Mouse (Mus musculus): ENCODE measurements around the gene Tubgcp3. TPM values are rescaled to one million over a fixed set of nuclear protein-coding genes. Genes with fewer than 3 reads are reported as not detected.
"Not testable (repeated sequence)": the region's sequence is repeated elsewhere in the genome, so short reads cannot be mapped to it uniquely, and the experiment has no call there.

Tubgcp3 gene
- polyA plus RNA-seq, 1 experiment from 2014 or later, result 50.2 TPM

GRCm38 (mm10) chr8:12625890-12626289 lies 46.2 kb downstream of the Tubgcp3 start:
- Histone ChIP-seq H3K4me1 (replicated peaks; ENCODE audit: control insufficient read depth, insufficient read depth, low read length) (no peaks in the 10 kb centered on the region), H3K9me3 (ENCODE audit: control insufficient read depth, low read length) (no peaks in the 10 kb centered on the region), H3K4me2 (replicated peaks; ENCODE audit: low read depth, low read length) (no peak overlapping the region), H3K4me3 (ENCODE audit: low read depth, low read length) (no peak overlapping the region), H3K36me3 (ENCODE audit: control insufficient read depth, insufficient read depth, low read length) (peaks cover 3% of the 10 kb centered on the region; the same call in 1 of the 2 replicates), H3K27ac (ENCODE audit: low read depth, low read length) (no peak overlapping the region), H3K27me3 (ENCODE audit: control insufficient read depth, insufficient read depth, low read length) (no peaks in the 10 kb centered on the region), H3K9ac (ENCODE audit: low read depth, low read length) (no peak overlapping the region)
- ATAC-seq (ENCODE audit: low FRiP score) (no peak), DNase-seq (ENCODE audit: low spot score) (no peak)
- WGBS, result 84% methylated on average over 5 of the region's 5 CpGs

- H3K27ac ChIP-seq (ENCODE audit: low read depth, low read length), result no peak overlapping the region
- peaks cover 3% of the 10 kb centered on the region; the same call in 1 of the 2 replicates for H3K36me3 ChIP-seq (ENCODE audit: control insufficient read depth, insufficient read depth, low read length)
- H3K27me3 ChIP-seq (ENCODE audit: control insufficient read depth, insufficient read depth, low read length), result no peaks in the 10 kb centered on the region
- H3K9ac ChIP-seq (ENCODE audit: low read depth, low read length), result no peak overlapping the region
- no peaks in the 10 kb centered on the region for H3K4me1 ChIP-seq (replicated peaks; ENCODE audit: control insufficient read depth, insufficient read depth, low read length)
- ATAC-seq (ENCODE audit: low FRiP score), result no peak
- no peak overlapping the region for H3K4me3 ChIP-seq (ENCODE audit: low read depth, low read length)
- no peaks in the 10 kb centered on the region for H3K9me3 ChIP-seq (ENCODE audit: control insufficient read depth, low read length)
- no peak overlapping the region for H3K4me2 ChIP-seq (replicated peaks; ENCODE audit: low read depth, low read length)
- WGBS, result 95% methylated on average over 18 of the region's 18 CpGs
- no peak for DNase-seq (ENCODE audit: low spot score)
Measured at GRCm38 (mm10) chr8:12621550-12622222, 50.4 kb downstream of the Tubgcp3 start.

- WGBS, result 90% methylated on average over 3 of the region's 3 CpGs
- not testable (repeated sequence) for H3K27me3 ChIP-seq (ENCODE audit: control insufficient read depth, insufficient read depth, low read length); H3K9me3 ChIP-seq (ENCODE audit: control insufficient read depth, low read length); H3K4me2 ChIP-seq (replicated peaks; ENCODE audit: low read depth, low read length); H3K36me3 ChIP-seq (ENCODE audit: control insufficient read depth, insufficient read depth, low read length); H3K9ac ChIP-seq (ENCODE audit: low read depth, low read length); H3K27ac ChIP-seq (ENCODE audit: low read depth, low read length); H3K4me1 ChIP-seq (replicated peaks; ENCODE audit: control insufficient read depth, insufficient read depth, low read length); DNase-seq (ENCODE audit: low spot score); ATAC-seq (ENCODE audit: low FRiP score); H3K4me3 ChIP-seq (ENCODE audit: low read depth, low read length)
Measured at GRCm38 (mm10) chr8:12617369-12617768, 54.7 kb downstream of the Tubgcp3 start.

GRCm38 (mm10) chr8:12613201-12613600 lies 58.8 kb downstream of the Tubgcp3 start:
- ATAC-seq (ENCODE audit: low FRiP score) (no peak), DNase-seq (ENCODE audit: low spot score) (no peak)
- Histone ChIP-seq H3K27ac (ENCODE audit: low read depth, low read length) (no peak overlapping the region), H3K9me3 (ENCODE audit: control insufficient read depth, low read length) (no peaks in the 10 kb centered on the region), H3K27me3 (ENCODE audit: control insufficient read depth, insufficient read depth, low read length) (no peaks in the 10 kb centered on the region), H3K9ac (ENCODE audit: low read depth, low read length) (no peak overlapping the region), H3K4me3 (ENCODE audit: low read depth, low read length) (no peak overlapping the region), H3K4me1 (replicated peaks; ENCODE audit: control insufficient read depth, insufficient read depth, low read length) (no peaks in the 10 kb centered on the region), H3K4me2 (replicated peaks; ENCODE audit: low read depth, low read length) (no peak overlapping the region), H3K36me3 (ENCODE audit: control insufficient read depth, insufficient read depth, low read length) (no peaks in the 10 kb centered on the region)
- 72% methylated on average over 7 of the region's 7 CpGs for WGBS

DNA sequence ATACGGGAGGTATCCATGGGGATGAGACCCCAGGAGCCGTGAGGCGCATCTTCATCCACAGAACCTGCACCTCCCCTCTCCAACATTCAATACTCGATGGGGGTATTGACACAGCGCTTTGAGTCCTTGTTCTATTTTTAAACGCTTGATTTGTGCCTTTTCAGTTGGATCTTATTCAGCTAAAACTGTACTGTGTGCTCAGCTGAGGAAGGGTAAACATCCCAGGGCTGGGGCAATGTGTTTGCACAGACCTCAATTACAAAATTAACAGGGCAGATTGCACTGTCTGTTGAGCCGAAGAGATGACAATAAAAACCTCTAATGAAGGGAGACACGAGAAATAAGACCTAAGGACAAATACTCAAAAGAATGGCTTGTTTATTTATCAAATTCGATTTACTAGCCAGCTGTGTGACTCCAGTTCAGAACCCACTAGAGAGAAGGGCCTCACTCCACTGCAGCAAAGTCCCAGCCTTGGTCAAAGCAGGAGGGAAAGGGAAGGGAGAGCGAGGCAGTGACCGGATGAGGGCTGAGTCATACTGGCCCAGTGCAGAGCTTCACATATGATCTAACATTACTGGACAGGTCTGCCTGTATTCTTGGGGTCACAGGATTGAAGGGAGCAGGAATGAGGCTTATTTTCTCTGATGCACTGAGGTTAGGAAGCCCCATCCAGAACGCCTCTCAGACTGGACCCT lies 62.1 kb downstream of the Tubgcp3 start:
- no peaks in the 10 kb centered on the region for H3K36me3 ChIP-seq (ENCODE audit: control insufficient read depth, insufficient read depth, low read length)

GRCm38 (mm10) chr8:12608810-12609209 lies 63.2 kb downstream of the Tubgcp3 start:
- DNase-seq (ENCODE audit: low spot score) (no peak), ATAC-seq (ENCODE audit: low FRiP score) (no peak)
- no peak overlapping the region for H3K27ac ChIP-seq (ENCODE audit: low read depth, low read length)
- H3K9me3 ChIP-seq (ENCODE audit: control insufficient read depth, low read length), result no peaks in the 10 kb centered on the region
- H3K4me1 ChIP-seq (replicated peaks; ENCODE audit: control insufficient read depth, insufficient read depth, low read length), result no peaks in the 10 kb centered on the region
- H3K9ac ChIP-seq (ENCODE audit: low read depth, low read length), result no peak overlapping the region
- H3K27me3 ChIP-seq (ENCODE audit: control insufficient read depth, insufficient read depth, low read length), result no peaks in the 10 kb centered on the region
- no peak overlapping the region for H3K4me2 ChIP-seq (replicated peaks; ENCODE audit: low read depth, low read length)
- H3K4me3 ChIP-seq (ENCODE audit: low read depth, low read length), result no peak overlapping the region
- WGBS, result 84% methylated on average over 10 of the region's 10 CpGs
- no peaks in the 10 kb centered on the region for H3K36me3 ChIP-seq (ENCODE audit: control insufficient read depth, insufficient read depth, low read length)

More for the DNA sequence above, 62.1 kb downstream of the Tubgcp3 start:
- no peaks in the 10 kb centered on the region for H3K27me3 ChIP-seq (ENCODE audit: control insufficient read depth, insufficient read depth, low read length)
- DNase-seq (ENCODE audit: low spot score) (no peak), ATAC-seq (ENCODE audit: low FRiP score) (no peak)
- H3K4me1 ChIP-seq (replicated peaks; ENCODE audit: control insufficient read depth, insufficient read depth, low read length), result no peaks in the 10 kb centered on the region
- no peak overlapping the region for H3K4me3 ChIP-seq (ENCODE audit: low read depth, low read length)
- no peaks in the 10 kb centered on the region for H3K9me3 ChIP-seq (ENCODE audit: control insufficient read depth, low read length)
- H3K27ac ChIP-seq (ENCODE audit: low read depth, low read length), result no peak overlapping the region
- H3K9ac ChIP-seq (ENCODE audit: low read depth, low read length), result no peak overlapping the region
- no peak overlapping the region for H3K4me2 ChIP-seq (replicated peaks; ENCODE audit: low read depth, low read length)
- WGBS, result 73% methylated on average over 12 of the region's 12 CpGs

- ATAC-seq (ENCODE audit: low FRiP score), result peak; percentile 43; the same call in 1 of the 2 replicates
- Histone ChIP-seq H3K9me3 (ENCODE audit: control insufficient read depth, low read length) (no peaks in the 10 kb centered on the region), H3K4me3 (ENCODE audit: low read depth, low read length) (no peak overlapping the region), H3K27ac (ENCODE audit: low read depth, low read length) (no peak overlapping the region), H3K4me1 (replicated peaks; ENCODE audit: control insufficient read depth, insufficient read depth, low read length) (no peaks in the 10 kb centered on the region), H3K4me2 (replicated peaks; ENCODE audit: low read depth, low read length) (no peak overlapping the region), H3K9ac (ENCODE audit: low read depth, low read length) (no peak overlapping the region), H3K36me3 (ENCODE audit: control insufficient read depth, insufficient read depth, low read length) (no peaks in the 10 kb centered on the region), H3K27me3 (ENCODE audit: control insufficient read depth, insufficient read depth, low read length) (no peaks in the 10 kb centered on the region)
- DNase-seq (ENCODE audit: low spot score), result peak; percentile 86
- 27% methylated on average over 6 of the region's 6 CpGs for WGBS
Measured at GRCm38 (mm10) chr8:12607223-12607622, 64.8 kb downstream of the Tubgcp3 start.

DNA sequence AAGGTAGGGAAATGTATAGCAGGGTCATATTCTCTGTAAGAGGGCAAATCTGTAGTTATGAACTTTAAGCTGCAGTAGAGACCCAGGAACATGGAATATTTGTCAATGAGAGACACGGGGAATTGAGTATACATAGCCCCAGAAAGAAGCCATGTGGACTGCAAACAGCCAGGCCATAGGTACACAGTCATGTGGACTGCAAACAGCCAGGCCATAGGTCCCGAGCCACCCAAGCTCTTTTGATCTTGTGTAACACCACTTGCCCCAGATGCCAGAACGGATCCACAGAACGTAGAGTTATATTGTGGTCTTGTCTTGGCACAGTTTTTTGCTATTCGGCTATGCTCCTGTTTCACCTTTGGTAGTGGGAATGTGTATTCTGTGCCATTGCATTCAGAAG lies 88.3 kb downstream of the Tubgcp3 start:
- H3K9me3 ChIP-seq (ENCODE audit: control insufficient read depth, low read length), result no peaks in the 10 kb centered on the region
- ATAC-seq (ENCODE audit: low FRiP score) (no peak), DNase-seq (ENCODE audit: low spot score) (no peak)
- H3K27me3 ChIP-seq (ENCODE audit: control insufficient read depth, insufficient read depth, low read length), result no peaks in the 10 kb centered on the region
- H3K27ac ChIP-seq (ENCODE audit: low read depth, low read length), result no peak overlapping the region
- no peak overlapping the region for H3K4me2 ChIP-seq (replicated peaks; ENCODE audit: low read depth, low read length)
- H3K4me3 ChIP-seq (ENCODE audit: low read depth, low read length), result no peak overlapping the region
- no peak overlapping the region for H3K9ac ChIP-seq (ENCODE audit: low read depth, low read length)
- 96% methylated on average over 5 of the region's 5 CpGs for WGBS
- no peaks in the 10 kb centered on the region for H3K36me3 ChIP-seq (ENCODE audit: control insufficient read depth, insufficient read depth, low read length)
- H3K4me1 ChIP-seq (replicated peaks; ENCODE audit: control insufficient read depth, insufficient read depth, low read length), result no peaks in the 10 kb centered on the region

Measured in hindbrain, embryonic 11.5 days (tissue).